Mouse (Mus musculus) heart, postnatal 25 days (tissue): ENCODE measurements at regions not wholly inside any gene's neighbourhood (a gene's known extent, or its start where the extent isn't known, plus 50 kb on each side); places are given as distances from the start of the nearest gene placed in this dataset.

Source experiments
- DNase-seq: peaks from one replicate; pipeline ENCODE4 v3.0.0; 2022; ENCODE audit warnings: low spot score
- intact Hi-C: fragments of 180-260 bp; cut with DNase I; formaldehyde crosslinking; loops from one replicate; pipeline ENCODE4 v1.15.1; 2025

DNA sequence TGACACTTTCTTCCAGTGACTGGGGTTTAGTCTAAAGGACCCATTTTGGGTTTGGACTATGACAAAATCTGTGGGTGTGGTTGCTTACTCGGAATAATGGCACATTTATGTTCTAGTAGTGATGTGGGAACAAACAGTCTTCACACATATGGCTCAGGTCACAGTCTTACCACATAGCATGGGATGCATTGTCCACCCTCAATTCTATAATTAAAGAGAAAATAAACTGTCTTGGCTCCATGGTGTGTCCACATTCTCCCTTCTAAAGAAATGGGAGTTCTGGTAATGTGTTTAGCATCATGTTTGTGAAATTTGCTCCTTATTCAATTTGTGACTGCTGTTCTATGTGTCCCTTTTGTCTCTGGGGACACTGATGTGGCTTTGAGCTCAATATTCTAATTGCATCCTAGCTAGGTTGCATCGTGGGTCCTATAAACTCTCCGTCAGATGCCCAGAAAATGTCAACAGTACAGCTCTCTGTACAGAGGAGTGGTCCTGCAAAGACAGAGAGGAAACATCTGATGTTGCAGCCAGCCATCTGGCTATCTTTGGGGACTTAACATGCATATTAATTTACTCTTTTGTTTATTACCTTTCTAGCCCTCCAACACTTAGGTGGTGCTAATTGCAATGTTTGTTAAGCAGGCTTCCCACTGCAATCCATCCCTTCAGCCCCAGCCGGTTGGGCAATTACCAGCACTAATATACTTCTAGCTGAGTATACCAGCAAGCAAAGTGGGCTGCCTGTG is 369.5 kb upstream of the Slc30a5 start:
- no peak for DNase-seq
- intact Hi-C loops, result no loop called here

DNA sequence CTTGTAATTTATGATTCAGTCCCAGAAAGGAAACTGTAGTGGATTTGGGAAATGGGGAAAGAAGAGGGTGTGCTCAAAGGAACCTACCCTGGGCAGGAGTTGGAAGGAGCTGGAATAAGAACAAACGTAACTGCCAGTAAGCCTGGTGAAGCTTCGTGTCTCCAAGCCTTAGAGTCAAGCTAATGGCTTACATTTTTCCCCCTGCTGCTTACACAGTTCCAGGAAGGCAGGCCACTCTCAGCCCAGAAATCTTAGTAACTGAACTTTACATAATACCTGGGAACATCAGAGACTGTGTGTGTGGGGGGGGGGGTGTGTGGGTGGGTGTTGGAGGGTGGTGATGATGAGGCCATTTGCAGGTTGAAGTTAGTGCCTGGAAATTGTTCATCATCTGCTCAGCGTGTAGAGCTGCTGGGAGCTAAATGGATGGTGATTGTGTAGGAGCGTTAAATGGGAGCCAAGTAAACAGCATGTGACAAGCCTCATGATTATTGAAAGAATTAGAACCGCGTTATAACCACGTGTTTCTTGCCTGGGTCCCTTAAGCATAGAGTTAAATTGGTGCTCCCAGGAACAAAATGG is 357.1 kb upstream of the Slc30a5 start:
- no peak for DNase-seq
- intact Hi-C loops, result no loop called here

DNA sequence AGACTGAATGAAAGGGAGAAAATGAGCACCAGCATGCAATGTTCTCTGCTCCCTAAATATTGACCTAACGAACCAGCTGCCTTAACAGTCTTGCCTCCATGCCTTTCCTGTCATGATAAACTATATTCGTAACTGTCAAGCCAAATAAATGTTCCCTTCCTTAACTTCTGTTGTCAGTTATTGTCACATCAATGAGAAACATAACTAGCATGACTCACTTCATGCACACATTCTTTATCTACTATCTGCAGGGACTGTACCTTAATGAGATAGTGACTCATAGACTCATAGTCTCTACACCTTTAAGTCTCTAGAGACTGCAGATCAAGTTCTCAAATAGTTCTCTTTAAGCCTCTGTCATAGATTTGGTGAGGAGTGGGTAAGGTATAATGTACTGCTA is 349.2 kb upstream of the Slc30a5 start:
- intact Hi-C loops, result no loop called here
- DNase-seq, result no peak

DNA sequence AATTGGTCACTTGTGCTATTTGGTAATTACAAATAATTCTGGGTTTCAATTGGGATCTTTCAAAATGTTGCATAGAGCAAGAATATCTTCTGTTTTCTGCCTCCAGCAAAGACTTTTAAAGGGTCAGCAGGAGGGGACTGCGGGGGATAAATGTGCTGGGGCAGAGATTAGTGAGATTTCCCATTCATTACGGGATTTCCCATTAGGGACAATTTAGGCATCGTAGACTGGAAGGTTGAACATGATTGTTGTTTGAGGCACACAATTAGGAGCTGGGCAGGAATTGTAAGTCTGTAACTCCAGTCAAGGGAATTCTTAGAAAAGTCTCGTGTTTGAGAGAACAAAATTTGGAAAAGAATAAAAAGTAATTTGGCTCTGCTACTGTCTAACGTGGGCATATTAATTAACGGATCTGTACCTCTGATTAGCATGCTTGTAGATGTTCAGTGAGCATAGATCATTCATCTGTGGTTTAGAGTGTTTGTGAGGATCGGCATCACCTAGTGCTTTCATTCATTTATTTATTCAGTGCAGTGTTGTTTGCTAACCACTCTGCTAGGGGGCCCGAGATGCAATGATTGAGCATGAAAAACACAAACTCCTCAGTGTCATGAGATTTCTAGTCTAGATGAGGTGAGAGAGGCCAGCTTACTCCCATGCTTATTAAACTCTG is 341.9 kb upstream of the Slc30a5 start:
- no peak for DNase-seq
- intact Hi-C loops, result no loop called here

DNA sequence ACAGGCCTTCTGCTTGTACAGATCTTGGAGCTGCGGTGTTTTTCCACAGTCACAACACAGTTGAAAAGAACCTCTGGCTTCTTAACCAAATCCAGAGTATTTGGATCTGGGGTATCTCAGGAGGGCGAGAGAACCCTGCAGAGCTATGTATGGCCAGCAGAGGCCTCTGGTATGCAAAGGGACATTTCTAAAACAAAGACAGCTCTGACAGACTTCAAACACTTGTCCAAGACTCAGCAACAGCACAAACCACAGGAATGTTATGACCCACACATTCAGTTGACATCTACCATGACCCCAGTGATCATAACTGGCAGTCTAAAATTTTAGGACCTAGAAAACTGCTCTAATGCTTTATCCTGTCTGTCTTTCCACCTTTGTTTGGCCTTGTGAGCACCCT is 328.5 kb upstream of the Slc30a5 start:
- DNase-seq, result no peak

DNA sequence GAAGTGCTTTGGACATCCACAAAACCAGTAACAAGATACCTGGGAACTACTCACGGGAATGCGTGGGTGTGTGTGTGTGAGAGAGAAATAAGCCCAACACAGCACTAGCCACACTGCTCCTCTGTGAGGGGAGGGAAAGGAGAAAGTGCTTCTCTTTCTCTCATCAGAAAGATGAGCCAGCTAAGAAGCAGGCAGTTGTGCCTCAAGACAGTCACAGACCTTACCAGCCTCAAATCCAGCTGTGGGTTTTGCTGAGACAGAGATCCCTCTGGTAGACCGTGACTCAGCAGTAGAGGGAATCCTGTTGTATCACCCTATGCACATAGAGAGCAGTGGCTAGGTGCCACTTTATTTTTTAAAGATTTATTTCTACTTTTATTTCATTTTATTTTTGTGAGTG is 326.7 kb upstream of the Slc30a5 start:
- intact Hi-C loops, result loop anchor here (5.0 kb wide), 1 partner anchor 537 kb away; no protein-coding TSS in a partner anchor
- DNase-seq, result no peak

More for the DNA sequence above, 328.5 kb upstream of the Slc30a5 start:
- intact Hi-C loops, result loop anchor here (5.0 kb wide), 1 partner anchor 536 kb away; no protein-coding TSS in a partner anchor

DNA sequence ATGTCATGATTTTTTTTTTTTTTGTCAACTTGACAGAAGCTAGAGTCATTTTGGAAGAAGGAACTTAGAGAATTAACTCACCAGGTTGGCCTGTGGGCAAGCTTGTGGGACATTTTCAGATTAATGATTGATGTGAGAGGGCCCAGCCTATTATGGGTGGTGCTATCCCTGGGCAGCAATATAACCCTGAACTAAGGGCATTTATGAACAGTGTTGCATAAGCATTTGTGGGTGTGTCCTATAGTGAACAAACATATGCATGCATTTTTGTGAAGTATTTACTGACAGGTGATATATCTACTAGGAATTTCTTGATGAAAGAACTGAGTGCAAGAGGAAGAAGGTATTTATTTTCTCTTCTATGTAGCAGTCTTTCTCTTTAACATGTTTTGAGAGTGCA is 320.5 kb upstream of the Slc30a5 start:
- intact Hi-C loops, result no loop called here
- DNase-seq, result no peak

DNA sequence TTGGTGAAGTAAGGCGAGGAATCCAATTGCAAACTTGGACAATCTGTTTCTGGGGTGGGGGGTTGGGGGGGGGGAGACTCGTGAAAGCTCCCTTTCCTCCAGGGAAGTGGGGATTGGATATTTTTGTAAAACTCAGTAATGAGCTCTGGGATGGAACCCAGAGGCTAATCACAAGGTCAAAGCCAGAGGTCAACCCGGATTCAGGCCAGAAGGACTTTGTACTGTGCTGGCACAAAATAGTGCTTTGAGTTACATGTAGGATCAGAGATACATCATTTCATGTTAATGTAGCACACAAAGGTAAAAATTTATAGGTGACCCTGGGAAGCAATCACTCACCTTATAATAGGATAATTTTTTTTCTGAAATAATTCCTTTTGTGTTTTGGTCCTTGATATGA is 309.5 kb upstream of the Slc30a5 start:
- no peak for DNase-seq
- intact Hi-C loops, result no loop called here

DNA sequence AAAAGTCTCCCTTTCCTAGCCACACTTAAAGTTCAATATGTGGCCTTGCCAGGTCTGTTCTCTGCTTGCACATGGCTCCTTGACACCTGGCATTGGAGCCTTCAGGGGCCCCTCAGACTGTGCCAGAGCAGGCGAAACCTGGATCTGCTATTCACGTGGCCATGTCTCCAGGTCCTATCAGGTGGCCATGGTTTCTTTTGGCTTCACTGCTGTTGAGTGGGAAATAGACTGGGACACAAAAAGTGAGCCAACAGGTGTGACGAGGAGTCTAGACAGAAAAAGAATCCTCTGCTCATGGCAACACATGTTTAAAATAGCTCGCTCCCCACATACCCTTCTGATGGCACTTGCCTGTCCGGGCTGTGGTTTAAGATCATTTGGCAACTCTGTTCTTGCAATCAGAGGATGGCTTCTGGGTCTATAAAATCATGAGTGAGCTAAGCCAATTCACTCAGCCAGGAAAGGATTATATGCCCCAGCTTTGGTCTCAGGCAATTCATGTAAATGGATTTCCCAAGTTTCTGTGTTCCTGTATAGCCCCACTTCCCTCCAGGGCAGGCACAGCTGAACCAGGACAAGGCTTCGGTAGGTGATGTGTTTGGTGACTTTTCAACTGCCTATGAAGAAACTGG is 309.0 kb upstream of the Slc30a5 start:
- DNase-seq, result no peak
- intact Hi-C loops, result no loop called here

DNA sequence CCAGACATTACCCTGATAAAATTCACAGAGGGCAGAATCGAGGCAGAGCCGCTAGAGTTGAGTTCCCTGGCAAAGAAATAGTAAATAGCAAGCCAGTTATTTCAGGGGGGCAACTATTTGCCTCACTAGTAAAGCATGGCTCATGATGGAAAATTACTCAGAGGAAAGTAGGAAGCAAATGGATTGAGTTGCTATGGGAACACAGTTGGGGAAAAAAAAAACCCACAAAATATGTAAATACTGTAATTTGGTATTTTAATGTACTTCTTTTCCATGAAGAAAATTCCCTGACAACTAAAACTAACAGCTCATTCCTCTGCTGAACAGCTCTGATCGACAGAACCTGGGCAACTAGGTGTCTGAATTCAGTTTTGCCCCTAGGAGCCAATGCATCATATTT is 296.2 kb upstream of the Slc30a5 start:
- intact Hi-C loops, result no loop called here
- DNase-seq, result no peak

DNA sequence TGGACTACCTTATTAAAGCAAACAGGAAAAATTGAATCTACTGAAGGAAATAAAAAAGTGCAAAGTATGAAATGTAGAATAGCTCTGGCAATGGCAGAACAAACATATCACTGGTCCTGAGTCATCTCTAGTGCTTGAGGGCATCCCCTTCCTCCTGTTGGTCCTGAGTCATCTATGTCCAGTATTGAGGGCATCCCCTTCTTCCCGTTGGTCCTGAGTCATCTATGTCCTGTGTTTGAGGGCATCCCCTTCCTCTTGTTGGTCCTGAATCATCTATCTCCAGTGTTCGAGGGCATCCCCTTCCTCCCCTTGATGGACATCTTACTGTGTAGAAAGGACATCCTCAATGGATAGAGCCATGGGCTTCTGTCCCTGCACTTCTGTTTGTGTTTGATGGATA is 294.6 kb upstream of the Slc30a5 start:
- intact Hi-C loops, result no loop called here
- DNase-seq, result no peak

DNA sequence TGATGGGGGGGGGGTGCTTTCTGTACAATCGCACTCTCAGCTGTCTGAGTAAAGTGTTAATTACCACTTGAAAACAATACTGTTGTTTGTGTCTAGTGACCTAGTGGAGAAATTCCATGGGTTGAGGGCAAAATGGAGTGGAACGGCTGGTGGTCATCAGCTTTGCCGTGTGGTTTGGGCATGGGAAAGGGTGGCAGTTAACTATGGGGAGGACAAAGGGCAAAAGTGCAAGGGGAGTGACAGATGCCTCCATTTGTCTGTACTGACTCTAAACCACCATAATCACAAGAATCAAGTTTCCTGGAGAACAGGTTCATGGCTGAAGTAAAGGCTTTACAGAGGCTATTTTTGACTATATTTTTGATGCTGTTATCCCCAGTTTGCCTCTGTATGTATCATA is 294.0 kb upstream of the Slc30a5 start:
- intact Hi-C loops, result no loop called here
- no peak for DNase-seq

DNA sequence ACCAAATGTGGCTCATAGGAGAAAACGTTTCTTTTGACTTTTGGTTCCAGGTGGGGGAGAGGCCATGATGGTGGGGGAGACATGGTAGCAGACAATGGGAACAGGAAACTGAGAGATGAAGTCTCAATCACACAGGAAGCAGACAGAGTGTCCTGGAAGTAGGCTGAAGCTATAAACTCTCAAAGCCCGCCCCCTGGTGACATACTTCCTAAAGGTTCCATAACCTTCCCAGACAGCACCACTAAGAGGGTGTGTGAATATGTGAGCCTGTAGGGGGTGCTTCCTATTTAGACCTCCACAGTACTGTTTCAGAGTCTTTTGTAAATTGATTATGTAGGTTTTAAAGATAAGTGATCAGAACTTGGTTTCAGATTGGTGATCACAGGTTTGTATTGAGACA is 284.1 kb upstream of the Slc30a5 start:
- intact Hi-C loops, result no loop called here
- DNase-seq, result no peak

DNA sequence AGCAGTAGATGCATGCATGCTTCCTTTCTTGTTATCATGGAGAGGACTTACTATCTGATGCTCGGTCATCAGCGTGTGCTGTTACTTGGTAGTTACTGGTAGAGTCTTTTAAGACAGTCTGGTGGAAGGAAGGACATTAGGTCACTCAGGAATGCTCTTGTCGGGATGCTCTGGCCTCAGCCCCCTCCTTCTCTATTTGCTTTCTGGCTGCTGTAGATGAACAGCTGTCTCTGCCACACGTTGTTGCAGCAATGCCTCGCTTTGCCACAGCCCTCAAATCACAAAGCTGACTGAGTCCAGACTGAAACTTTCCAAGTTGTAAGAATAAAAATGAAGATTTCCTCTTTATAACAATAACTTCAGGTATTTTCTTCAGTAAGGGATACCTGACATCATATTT is 282.1 kb upstream of the Slc30a5 start:
- DNase-seq, result no peak
- intact Hi-C loops, result no loop called here

DNA sequence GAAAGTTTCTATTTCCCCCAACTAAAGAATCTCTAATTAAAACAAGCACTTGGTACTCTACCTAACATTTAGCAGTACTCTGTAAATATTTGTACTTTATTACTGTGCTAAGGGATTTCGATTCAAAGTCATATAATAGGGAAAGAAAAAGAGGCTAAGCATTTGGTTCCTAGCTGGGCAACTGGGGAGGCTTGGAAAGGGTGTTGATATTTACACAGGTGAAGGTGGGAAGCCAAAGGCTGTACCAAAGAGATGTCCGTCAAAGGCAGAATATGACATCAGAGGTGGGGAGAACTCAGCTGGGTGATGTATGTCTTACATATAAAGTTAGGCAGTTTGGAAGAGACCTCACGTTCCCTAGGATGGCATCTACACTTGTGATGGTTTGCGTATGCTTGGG is 278.9 kb upstream of the Slc30a5 start:
- intact Hi-C loops, result no loop called here
- DNase-seq, result no peak

DNA sequence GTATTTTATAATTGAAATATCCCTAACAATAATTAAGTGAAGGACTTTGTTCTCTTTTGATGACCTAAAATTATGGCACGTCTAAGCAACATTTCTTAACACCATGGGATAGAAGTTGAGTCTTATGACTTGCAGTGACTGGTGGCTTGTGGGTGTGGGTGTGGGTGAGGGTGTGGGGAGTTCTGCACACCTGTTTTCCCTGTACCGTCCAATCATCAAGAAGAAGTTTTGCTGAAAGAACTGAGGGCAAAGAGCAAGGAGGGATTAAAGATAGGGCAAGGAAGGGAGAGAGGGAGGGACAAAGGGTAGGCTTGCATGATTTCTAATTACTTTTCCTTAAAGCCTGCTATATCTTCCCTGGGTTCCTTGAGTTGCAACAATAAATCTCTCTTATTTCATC is 278.5 kb upstream of the Slc30a5 start:
- no peak for DNase-seq
- intact Hi-C loops, result no loop called here

DNA sequence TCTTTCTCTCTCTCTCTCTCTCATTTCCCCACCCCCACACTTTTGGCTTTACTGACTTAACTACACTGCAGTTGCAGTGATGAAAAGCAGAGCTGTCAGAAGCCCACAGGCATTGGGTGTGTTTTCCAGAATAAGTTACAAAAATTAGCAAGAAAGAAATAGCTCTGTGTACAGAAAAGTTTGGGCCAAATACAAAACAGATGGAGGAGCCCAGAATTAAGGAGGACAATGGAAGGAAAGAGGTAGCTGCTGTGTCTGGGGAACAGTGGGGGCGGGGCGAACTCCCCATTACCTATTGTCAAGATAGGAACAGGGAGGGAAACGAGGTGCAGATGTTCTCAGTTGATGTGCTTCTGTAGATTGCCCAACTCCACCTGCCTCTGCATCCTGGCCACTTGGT is 267.4 kb upstream of the Slc30a5 start:
- intact Hi-C loops, result no loop called here

DNA sequence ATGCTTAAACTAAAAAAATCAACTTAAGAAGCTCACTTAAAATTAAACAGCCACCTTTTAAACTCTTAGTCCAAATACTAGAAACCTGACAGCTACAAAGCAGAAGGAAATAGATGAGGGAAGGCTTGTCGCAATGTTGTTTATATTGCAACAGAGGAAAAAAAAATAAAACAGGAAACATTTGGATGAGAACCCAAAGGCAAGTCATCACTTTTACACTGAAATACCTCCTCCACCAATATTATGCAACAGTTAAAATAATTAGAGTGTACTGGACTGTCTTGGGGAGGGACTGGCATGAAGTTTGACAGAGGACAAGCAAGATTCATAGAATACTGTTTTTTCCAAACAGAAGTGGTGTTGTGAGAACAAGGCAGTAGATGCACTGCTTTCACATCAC is 263.6 kb upstream of the Slc30a5 start:
- intact Hi-C loops, result no loop called here
- no peak for DNase-seq

More for the DNA sequence above, 267.4 kb upstream of the Slc30a5 start:
- DNase-seq, result no peak

DNA sequence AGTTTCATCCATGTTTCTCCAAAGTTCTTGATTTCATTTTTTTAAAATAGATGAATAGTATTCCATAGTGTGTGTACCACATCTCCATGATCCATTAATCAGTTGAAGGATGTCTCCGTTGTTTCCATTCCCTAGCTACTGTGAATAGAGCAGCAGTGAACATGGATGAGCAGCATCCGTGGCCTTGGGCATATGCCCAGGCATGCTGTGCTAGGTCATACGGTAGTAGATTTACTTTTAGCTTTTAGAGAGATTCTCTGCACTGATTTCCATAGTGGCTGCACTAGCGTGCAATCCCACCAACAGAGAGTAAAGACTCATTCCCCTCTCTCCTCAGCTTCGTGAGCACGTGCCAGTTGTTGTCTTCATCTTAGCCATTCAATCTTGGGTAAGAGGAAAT is 263.0 kb upstream of the Slc30a5 start:
- intact Hi-C loops, result no loop called here
- DNase-seq, result no peak

DNA sequence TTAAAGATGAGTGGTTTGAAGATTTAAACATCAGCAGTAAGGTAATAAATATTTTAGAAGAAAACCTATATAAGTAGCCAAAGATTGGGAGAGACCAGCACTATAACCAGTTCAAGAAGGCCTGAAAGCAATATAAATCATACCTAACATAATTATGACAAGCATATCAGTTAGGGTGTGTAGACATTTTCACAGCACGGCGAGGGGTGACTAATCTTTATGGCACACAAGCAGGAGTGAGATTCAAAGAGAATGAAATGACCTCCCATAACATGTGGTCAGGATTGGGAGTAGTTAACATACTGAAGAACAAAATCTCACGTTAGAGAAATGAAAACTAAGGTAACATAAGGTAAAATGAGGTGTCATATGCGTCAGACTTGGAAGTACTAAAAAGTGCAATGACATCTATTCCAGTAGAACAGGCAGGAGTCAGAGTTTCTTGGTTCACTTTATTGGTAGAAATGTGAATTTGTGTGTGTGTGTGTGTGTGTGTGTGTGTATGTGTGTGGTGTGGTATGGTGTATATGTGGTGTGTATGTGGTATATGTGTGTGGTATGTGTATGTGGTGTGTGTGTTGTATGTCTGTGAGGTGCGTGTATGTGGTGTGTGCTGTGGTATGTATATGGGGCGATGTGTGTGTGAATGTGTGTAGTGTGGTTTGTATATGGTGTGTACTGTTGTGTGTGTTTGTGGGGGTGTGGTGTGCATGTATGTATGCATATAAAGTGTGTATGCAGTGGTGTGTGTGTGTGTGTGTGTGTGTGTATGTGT is 262.0 kb upstream of the Slc30a5 start:
- intact Hi-C loops, result no loop called here
- DNase-seq, result no peak
